Mouse (Mus musculus) embryonic facial prominence, embryonic 10.5 days (tissue): ENCODE data around the gene Pax7. TPM values are rescaled to one million over a fixed set of nuclear protein-coding genes. Genes with fewer than 3 reads are reported as not detected.
A peak's percentile ranks its signal among the peaks of the same experiment; 100 is the strongest.

Experiments
- DNase-seq: peaks from one replicate; pipeline ENCODE4 v3.0.0-alpha.2; 2017; ENCODE audit warnings: low spot score
- H3K27ac ChIP-seq: fragments of 300-500 bp; sonication (generic); replicated peaks from 2 replicates; pipeline ENCODE4 v1.5.1; 2016; ENCODE audit warnings: mild to moderate bottlenecking
- H3K27me3 ChIP-seq: fragments of 300-500 bp; sonication (generic); replicated peaks from 2 replicates; pipeline ENCODE4 v1.6.1; 2016; ENCODE audit warnings: low read depth, mild to moderate bottlenecking; ENCODE audit not compliant: poor library complexity, severe bottlenecking
- H3K36me3 ChIP-seq: fragments of 300-500 bp; sonication (generic); replicated peaks from 2 replicates; pipeline ENCODE4 v1.6.1; 2016; ENCODE audit warnings: mild to moderate bottlenecking, moderate library complexity
- H3K4me1 ChIP-seq: fragments of 300-500 bp; sonication (generic); 2 replicates; pipeline ENCODE4 v1.6.1; 2016
- H3K4me3 ChIP-seq: fragments of 300-500 bp; sonication (generic); 2 replicates; pipeline ENCODE4 v1.5.1; 2016; ENCODE audit warnings: mild to moderate bottlenecking, moderate library complexity
- H3K9me3 ChIP-seq: fragments of 300-500 bp; sonication (generic); 2 replicates; pipeline ENCODE4 v1.6.1; 2016; ENCODE audit warnings: mild to moderate bottlenecking
- WGBS: fragments of 180-500 bp; shearing (Covaris S2); methylation state at CpG from one replicate; pipeline ENCODE4 v1.1.7; 2016; 5-methylcytosine and 5-hydroxymethylcytosine counted together
- polyA plus RNA-seq: library from polyadenylated mRNA; unstranded; fragments of >200 nt; fragmentation: Nextera tagmentation; extraction: Ambion mirVana; gene quantifications from 2 replicates; pipeline ENCODE4 v1.2.1, GENCODE M21; 2016

The Pax7 gene
- polyA plus RNA-seq, 1 experiment from 2014 or later, result 2.6 TPM

- Histone ChIP-seq H3K9me3 (no peaks in the 10 kb centered on the region), H3K4me1 (peaks cover 59% of the 10 kb centered on the region), H3K27me3 (peaks cover 100% of the 10 kb centered on the region), H3K27ac (peak overlapping the region; percentile 55; the same call in 1 of the 2 replicates), H3K4me3 (peak overlapping the region; percentile 59), H3K36me3 (no peaks in the 10 kb centered on the region)
- 14% methylated on average over 16 of the region's 16 CpGs for WGBS
- peak; percentile 35 for DNase-seq
Observed at GRCm38 (mm10) chr4:139828871-139829590, 4.3 kb downstream of the Pax7 start.

DNA sequence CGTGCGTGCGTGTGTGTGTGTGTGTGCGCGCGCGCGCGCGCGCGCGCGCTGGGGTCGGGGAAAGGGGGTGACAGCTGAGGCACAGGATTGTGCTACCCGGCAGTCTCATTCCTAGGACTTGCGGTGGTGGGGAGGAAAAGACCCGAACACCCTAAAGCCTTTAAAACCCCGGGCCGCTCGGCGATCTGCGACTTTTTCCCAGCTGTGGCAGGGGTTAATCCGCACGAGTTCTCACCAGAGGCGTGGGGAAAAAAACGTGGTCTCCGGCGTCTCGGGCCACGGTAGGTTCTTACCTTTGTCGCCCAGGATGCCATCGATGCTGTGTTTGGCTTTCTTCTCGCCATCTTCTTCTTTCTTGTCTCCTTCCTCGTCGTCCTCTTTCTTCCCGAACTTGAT lies 5.0 kb downstream of the Pax7 start:
- no peaks in the 10 kb centered on the region for H3K9me3 ChIP-seq
- peak overlapping the region; percentile 59 for H3K4me3 ChIP-seq
- no peaks in the 10 kb centered on the region for H3K36me3 ChIP-seq
- H3K4me1 ChIP-seq, result peaks cover 60% of the 10 kb centered on the region
- WGBS, result 3% methylated on average over 37 of the region's 37 CpGs
- H3K27me3 ChIP-seq, result peaks cover 100% of the 10 kb centered on the region
- peak overlapping the region; percentile 55; the same call in 1 of the 2 replicates for H3K27ac ChIP-seq
- peak; percentile 53 for DNase-seq

DNA sequence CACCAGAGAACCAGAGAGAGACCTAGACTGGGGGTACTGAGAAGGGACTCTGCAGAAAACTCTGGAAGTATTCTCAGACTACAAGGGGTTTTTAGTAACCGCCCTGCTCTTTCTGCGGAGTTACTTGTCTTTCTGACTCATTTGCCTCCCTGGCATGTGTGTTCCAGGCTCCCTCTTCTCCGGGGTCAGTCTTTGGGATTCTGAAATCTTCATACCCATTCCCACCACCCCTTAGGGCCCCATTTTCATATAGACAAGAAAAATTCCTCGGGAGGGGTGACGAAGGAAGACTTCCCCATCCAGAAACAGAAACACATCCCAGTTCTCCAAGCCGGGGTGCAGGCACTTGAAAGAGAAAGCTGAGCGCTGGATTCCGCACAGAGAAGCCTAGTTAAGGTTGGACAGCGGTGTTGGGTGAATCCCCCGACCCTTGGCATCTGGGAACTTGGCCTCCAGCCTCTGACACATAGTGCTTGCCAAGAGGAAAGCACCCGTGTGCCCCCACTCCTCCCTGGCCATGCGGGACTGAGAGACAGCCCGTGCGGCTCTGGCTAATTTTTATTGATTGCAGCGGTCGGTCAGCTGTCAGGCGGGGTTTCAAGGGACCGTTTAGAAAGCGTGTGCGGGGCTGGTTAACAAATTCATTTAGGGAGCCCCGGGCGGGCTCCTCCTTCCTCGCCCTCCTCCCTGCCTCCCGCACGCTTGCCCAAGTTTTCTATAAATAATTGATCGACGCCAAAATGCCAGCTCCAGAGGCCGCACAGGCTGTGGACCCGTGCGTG lies 5.6 kb downstream of the Pax7 start:
- peak; percentile 42 for DNase-seq
- peak overlapping the region; percentile 55; the same call in 1 of the 2 replicates for H3K27ac ChIP-seq
- peaks cover 100% of the 10 kb centered on the region for H3K27me3 ChIP-seq
- H3K36me3 ChIP-seq, result no peaks in the 10 kb centered on the region
- peaks cover 60% of the 10 kb centered on the region for H3K4me1 ChIP-seq
- WGBS, result 6% methylated on average over 30 of the region's 30 CpGs
- no peaks in the 10 kb centered on the region for H3K9me3 ChIP-seq
- H3K4me3 ChIP-seq, result peak overlapping the region; percentile 59

DNA sequence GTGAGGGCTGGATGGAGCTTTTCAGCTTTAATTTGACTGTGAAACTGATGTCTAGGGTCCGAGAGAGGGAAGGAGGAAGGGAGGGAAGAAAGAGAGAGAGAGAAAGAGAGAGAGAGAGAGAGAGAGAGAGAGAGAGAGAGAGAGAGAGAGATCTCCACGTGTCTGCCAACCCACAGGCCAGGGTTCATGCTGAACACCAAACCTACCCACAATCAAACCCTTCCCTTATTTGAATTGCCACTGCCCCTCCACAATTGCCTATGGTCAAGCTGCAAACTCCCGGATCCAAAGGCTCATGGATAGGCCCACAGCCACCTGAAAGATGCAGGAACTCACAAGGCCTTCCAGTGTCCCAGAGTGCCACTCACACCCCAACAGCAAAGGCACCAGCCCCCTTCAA lies 7.1 kb downstream of the Pax7 start:
- H3K4me1 ChIP-seq, result peaks cover 65% of the 10 kb centered on the region
- peak overlapping the region; percentile 44; the same call in 1 of the 2 replicates for H3K4me3 ChIP-seq
- H3K27ac ChIP-seq, result no peak overlapping the region; the same call in 1 of the 2 replicates
- H3K27me3 ChIP-seq, result peaks cover 100% of the 10 kb centered on the region
- H3K36me3 ChIP-seq, result no peaks in the 10 kb centered on the region
- WGBS, result 2% methylated on average over 3 of the region's 3 CpGs
- DNase-seq, result no peak
- no peaks in the 10 kb centered on the region for H3K9me3 ChIP-seq

GRCm38 (mm10) chr4:139825326-139826112 lies 7.8 kb downstream of the Pax7 start:
- peak; percentile 40 for DNase-seq
- Histone ChIP-seq H3K4me1 (peaks cover 70% of the 10 kb centered on the region), H3K9me3 (no peaks in the 10 kb centered on the region), H3K27ac (no peak overlapping the region; the same call in 1 of the 2 replicates), H3K27me3 (peaks cover 100% of the 10 kb centered on the region), H3K4me3 (peak overlapping the region; percentile 44; the same call in 1 of the 2 replicates), H3K36me3 (no peaks in the 10 kb centered on the region)
- 3% methylated on average over 14 of the region's 14 CpGs for WGBS

DNA sequence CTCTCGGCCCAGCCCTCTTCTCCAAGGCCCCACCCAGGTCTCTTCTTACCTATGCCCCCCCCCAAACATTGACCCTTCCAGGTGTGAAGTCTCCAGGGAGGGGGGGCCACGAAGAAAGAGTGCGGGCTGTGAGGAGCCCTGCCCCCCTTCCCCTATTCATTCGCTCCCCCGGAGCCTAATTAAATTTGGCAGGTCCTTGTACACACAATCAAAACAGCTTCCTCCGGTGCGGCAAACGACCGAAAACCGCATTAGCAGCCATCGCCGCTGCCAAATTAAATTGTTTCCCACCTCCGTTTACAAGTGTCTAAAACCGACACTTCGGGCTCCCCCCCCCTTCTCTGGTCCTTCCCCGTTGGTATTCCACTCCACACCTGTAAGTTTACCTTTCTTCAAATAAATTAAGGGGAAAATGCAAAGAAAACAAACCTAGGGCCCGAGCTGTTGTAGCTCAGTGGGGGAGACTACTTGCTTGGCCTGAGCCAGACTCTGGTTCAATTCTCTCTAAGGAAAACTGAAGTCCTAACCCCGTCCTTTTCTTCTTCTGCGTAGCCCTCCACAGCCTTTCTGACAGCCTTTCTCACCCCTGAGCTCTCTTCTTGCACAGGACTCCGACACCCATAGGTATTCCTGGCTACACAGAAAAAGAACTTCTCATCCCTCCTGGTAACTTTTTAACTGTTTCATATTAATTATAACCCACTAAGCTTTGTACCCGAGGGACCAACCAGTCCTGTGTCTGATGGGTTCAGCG lies 8.6 kb downstream of the Pax7 start:
- peak overlapping the region; percentile 79; the same call in 1 of the 2 replicates for H3K27ac ChIP-seq
- DNase-seq, result peak; percentile 54
- peaks cover 67% of the 10 kb centered on the region for H3K4me1 ChIP-seq
- H3K9me3 ChIP-seq, result no peaks in the 10 kb centered on the region
- H3K27me3 ChIP-seq, result peaks cover 100% of the 10 kb centered on the region
- H3K36me3 ChIP-seq, result no peaks in the 10 kb centered on the region
- WGBS, result under 1% methylated on average over 22 of the region's 22 CpGs
- peak overlapping the region; percentile 44; the same call in 1 of the 2 replicates for H3K4me3 ChIP-seq

DNA sequence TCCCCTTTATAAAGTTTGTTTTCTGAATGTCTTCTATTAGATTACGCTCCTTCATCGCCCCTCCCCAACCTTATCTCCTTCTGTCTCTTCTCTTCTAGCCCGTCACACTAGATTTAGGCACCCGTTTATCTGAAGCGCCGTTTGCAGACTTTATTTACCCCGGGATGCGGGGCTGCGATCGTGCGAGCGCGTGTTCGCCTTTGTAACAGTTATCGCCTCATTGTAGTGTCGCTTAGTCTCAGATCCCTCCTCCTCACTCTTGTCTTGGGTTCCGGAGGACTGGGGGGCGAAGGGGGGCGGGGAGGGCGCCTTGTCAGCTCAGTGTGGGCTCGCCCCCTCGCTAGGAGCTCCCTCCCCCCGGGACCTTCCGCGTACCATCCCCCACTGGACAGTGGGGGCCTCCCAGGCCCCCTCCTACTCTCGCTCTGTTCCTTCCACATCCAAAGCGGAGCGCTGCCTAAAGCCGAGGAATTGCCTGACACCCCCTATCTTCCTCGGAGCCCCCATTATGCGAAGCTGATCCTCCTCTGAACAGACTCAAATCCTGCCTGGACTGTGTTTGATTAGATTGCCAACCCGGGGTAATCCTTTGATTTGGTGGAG lies 9.4 kb downstream of the Pax7 start:
- H3K9me3 ChIP-seq, result no peaks in the 10 kb centered on the region
- peaks cover 100% of the 10 kb centered on the region for H3K27me3 ChIP-seq
- no peaks in the 10 kb centered on the region for H3K36me3 ChIP-seq
- peak overlapping the region; percentile 44 for H3K4me3 ChIP-seq
- DNase-seq, result peak; percentile 61
- H3K4me1 ChIP-seq, result peaks cover 75% of the 10 kb centered on the region
- H3K27ac ChIP-seq, result peak overlapping the region; percentile 79
- under 1% methylated on average over 32 of the region's 32 CpGs for WGBS

DNA sequence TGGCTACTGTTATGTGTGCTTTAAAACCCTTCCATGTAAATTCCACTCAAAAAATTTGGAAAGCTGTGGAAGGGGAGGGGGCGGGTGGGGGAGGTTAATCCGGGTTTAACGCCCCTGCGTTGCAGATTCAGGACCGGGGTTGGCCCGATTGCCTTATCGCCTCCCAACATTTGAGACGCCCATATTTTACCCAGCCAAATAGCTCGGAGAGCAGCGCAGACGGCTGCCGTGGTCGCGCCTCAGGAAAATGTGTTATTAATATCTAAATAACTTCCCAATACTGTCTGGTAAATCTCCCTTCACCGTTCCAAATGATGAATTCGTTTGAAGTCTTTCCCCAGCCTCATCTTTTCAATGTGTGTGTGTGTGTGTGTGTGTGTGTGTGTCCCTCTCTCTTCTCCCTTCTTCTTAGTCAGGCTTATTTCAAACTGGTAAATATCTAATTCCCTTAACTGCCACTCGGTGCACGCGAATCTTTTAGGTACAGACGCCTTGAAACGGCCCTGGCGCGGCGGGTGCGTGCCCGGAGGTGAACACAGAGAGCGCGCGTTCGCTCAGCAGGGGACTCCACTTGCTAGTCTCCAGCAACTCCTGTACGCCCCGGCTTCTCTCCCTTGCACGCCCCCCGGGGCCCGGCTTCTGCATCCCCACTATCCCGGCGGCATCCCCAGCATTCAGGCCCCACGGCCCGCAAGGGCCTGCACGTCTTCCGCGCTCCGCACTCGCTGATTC lies 10.0 kb downstream of the Pax7 start:
- Histone ChIP-seq H3K9me3 (no peaks in the 10 kb centered on the region), H3K27ac (peak overlapping the region; percentile 79), H3K27me3 (peaks cover 100% of the 10 kb centered on the region), H3K4me3 (peak overlapping the region; percentile 44), H3K36me3 (no peaks in the 10 kb centered on the region), H3K4me1 (peaks cover 78% of the 10 kb centered on the region)
- WGBS, result under 1% methylated on average over 44 of the region's 44 CpGs
- peak; percentile 70 for DNase-seq

GRCm38 (mm10) chr4:139822214-139823137 lies 10.9 kb downstream of the Pax7 start:
- H3K9me3 ChIP-seq, result no peaks in the 10 kb centered on the region
- peaks cover 100% of the 10 kb centered on the region for H3K27me3 ChIP-seq
- DNase-seq, result peak; percentile 69
- H3K4me3 ChIP-seq, result peak overlapping the region; percentile 54
- H3K27ac ChIP-seq, result peak overlapping the region; percentile 85
- no peaks in the 10 kb centered on the region for H3K36me3 ChIP-seq
- under 1% methylated on average over 28 of the region's 28 CpGs for WGBS
- peaks cover 78% of the 10 kb centered on the region for H3K4me1 ChIP-seq

DNA sequence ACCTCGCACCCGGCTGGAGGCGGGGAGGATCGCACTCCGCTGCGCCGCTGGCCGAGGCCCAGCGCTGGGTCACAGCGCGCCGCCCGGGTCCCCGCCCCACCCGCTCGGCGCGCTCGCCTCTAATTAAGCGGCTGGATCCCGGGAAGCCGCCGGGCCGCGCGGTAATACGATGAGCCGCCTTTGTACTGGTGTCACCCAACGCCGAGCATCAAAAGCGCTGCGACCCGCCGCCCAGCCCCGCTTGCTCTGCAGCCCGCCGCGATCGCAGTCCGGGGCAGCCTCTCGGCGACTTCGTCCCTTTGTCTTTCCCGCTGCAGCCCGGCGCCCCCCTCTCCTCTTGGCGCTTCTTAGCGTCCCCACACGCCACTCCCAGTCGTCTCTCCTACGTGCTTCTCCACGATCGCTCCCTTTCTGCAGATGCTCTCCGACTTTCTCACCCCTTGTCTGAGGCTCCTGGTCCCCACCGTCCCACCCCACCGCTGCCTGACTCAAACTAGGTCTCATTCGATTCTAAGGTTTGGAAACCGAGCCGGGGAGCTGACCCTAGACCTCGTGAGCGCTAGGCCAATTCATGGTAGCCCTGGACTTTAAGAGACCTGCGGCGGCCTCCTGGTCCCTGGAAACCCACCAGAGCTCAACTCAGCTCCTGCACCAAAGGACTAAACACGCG lies 11.7 kb downstream of the Pax7 start:
- H3K4me1 ChIP-seq, result peaks cover 85% of the 10 kb centered on the region
- no peaks in the 10 kb centered on the region for H3K9me3 ChIP-seq
- WGBS, result under 1% methylated on average over 65 of the region's 65 CpGs
- H3K4me3 ChIP-seq, result peak overlapping the region; percentile 54
- peaks cover 100% of the 10 kb centered on the region for H3K27me3 ChIP-seq
- H3K36me3 ChIP-seq, result no peaks in the 10 kb centered on the region
- H3K27ac ChIP-seq, result peak overlapping the region; percentile 85
- DNase-seq, result peak; percentile 82
